Mouse (Mus musculus) heart, embryonic 10.5 days (tissue): ENCODE results near the gene H3f3b. TPM values are rescaled to one million over a fixed set of nuclear protein-coding genes. Genes with fewer than 3 reads are reported as not detected.

Experiments
- DNase-seq: peaks from one replicate; pipeline ENCODE4 v3.0.0-alpha.2; 2017; ENCODE audit warnings: low spot score
- H3K27ac ChIP-seq: fragments of 300-500 bp; sonication (generic); 2 replicates; pipeline ENCODE4 v1.5.1; 2016; ENCODE audit warnings: mild to moderate bottlenecking
- H3K27me3 ChIP-seq: fragments of 300-500 bp; sonication (generic); 2 replicates; pipeline ENCODE4 v1.6.1; 2016; ENCODE audit warnings: mild to moderate bottlenecking; ENCODE audit not compliant: poor library complexity, insufficient read depth, severe bottlenecking
- H3K36me3 ChIP-seq: fragments of 300-500 bp; sonication (generic); 2 replicates; pipeline ENCODE4 v1.6.1; 2016; ENCODE audit warnings: mild to moderate bottlenecking, moderate library complexity
- H3K4me1 ChIP-seq: fragments of 300-500 bp; sonication (generic); 2 replicates; pipeline ENCODE4 v1.6.1; 2016; ENCODE audit warnings: mild to moderate bottlenecking
- H3K4me3 ChIP-seq: fragments of 300-500 bp; sonication (generic); 2 replicates; pipeline ENCODE4 v1.5.1; 2016; ENCODE audit warnings: mild to moderate bottlenecking, moderate library complexity
- H3K9me3 ChIP-seq: fragments of 300-500 bp; sonication (generic); 2 replicates; pipeline ENCODE4 v1.6.1; 2016; ENCODE audit warnings: mild to moderate bottlenecking, moderate library complexity
- WGBS: fragments of 180-500 bp; shearing (Covaris S2); methylation state at CpG from one replicate; pipeline ENCODE4 v1.1.7; 2016; 5-methylcytosine and 5-hydroxymethylcytosine counted together
- polyA plus RNA-seq: library from polyadenylated mRNA; unstranded; fragments of >200 nt; fragmentation: Nextera tagmentation; extraction: Ambion mirVana; gene quantifications from 2 replicates; pipeline ENCODE4 v1.2.1, GENCODE M21; 2016

The H3f3b gene
- polyA plus RNA-seq, 1 experiment from 2014 or later: 1,078 TPM

- Histone ChIP-seq H3K4me3 (peak overlapping the region; percentile 71), H3K4me1 (peaks cover 29% of the 10 kb centered on the region), H3K27ac (peak overlapping the region; percentile 93), H3K27me3 (no peaks in the 10 kb centered on the region), H3K9me3 (no peaks in the 10 kb centered on the region), H3K36me3 (peaks cover 39% of the 10 kb centered on the region)
- WGBS: 20% methylated on average over 14 of the region's 14 CpGs
- DNase-seq: no peak
Measured at GRCm38 (mm10) chr11:116011529-116012261, 16.1 kb downstream of the H3f3b start.

- Histone ChIP-seq H3K9me3 (no peaks in the 10 kb centered on the region), H3K27ac (no peak overlapping the region), H3K4me3 (0 out of 2 replicates have a peak overlapping the region, but pooled peaks have one; percentile 71), H3K36me3 (peaks cover 43% of the 10 kb centered on the region), H3K27me3 (no peaks in the 10 kb centered on the region), H3K4me1 (peaks cover 34% of the 10 kb centered on the region)
- 84% methylated on average over 5 of the region's 5 CpGs for WGBS
- no peak for DNase-seq
Measured at GRCm38 (mm10) chr11:116010948-116011347, 16.8 kb downstream of the H3f3b start.

GRCm38 (mm10) chr11:116010146-116010545, 17.6 kb downstream of the H3f3b start:
- Histone ChIP-seq H3K4me1 (peaks cover 42% of the 10 kb centered on the region), H3K27ac (no peak overlapping the region), H3K36me3 (peaks cover 43% of the 10 kb centered on the region), H3K4me3 (no peak overlapping the region), H3K27me3 (no peaks in the 10 kb centered on the region), H3K9me3 (no peaks in the 10 kb centered on the region)
- 92% methylated on average over 8 of the region's 8 CpGs for WGBS
- no peak for DNase-seq

DNA sequence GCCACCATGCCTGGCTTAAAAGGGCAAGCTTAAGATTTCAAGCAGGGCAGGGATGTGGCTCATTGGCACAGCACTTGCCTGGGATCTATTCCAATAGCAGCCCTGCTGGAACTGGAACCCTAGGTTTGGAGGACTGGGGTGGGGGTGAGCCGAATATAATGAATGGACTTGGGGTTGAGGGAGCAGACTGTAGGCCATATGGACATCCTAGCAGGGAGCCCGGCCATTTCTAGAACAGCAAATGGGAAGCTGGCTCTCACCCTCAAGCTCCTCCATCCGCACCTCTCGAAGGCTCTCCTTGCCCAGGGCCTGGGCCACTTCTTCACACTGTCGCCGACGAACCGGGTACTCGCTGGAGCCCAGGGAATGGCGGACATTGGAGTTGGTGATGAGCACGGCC, 18.1 kb downstream of the H3f3b start:
- no peaks in the 10 kb centered on the region for H3K9me3 ChIP-seq
- 91% methylated on average over 11 of the region's 11 CpGs for WGBS
- no peak overlapping the region for H3K4me3 ChIP-seq
- H3K27me3 ChIP-seq: no peaks in the 10 kb centered on the region
- peaks cover 43% of the 10 kb centered on the region for H3K36me3 ChIP-seq
- no peak for DNase-seq
- H3K4me1 ChIP-seq: peaks cover 47% of the 10 kb centered on the region
- no peak overlapping the region for H3K27ac ChIP-seq

GRCm38 (mm10) chr11:116008832-116009375, 18.9 kb downstream of the H3f3b start:
- Histone ChIP-seq H3K27ac (no peak overlapping the region), H3K36me3 (peaks cover 43% of the 10 kb centered on the region), H3K4me1 (peaks cover 53% of the 10 kb centered on the region), H3K27me3 (no peaks in the 10 kb centered on the region), H3K4me3 (no peak overlapping the region), H3K9me3 (no peaks in the 10 kb centered on the region)
- WGBS: 89% methylated on average over 13 of the region's 13 CpGs
- no peak for DNase-seq

DNA sequence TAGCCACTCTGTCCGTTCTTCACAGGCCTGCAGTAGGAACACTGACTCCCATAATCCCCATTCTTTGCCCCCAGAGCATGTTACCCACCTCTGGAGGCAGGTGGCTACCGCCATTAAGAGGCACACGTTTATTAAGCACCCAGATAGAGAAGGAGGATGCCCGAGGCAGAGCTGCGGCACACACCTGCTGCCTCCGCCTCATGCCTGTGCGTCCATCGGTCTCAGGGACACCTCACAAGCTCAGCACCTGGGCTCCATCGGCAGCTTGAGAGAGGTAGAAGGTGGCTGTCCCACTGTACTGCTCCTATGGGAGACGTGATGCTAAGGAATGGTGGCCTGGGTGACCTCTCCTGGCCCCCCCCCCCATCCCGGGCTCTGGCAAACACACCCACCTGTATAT, 19.4 kb downstream of the H3f3b start:
- H3K4me1 ChIP-seq: peaks cover 53% of the 10 kb centered on the region

DNA sequence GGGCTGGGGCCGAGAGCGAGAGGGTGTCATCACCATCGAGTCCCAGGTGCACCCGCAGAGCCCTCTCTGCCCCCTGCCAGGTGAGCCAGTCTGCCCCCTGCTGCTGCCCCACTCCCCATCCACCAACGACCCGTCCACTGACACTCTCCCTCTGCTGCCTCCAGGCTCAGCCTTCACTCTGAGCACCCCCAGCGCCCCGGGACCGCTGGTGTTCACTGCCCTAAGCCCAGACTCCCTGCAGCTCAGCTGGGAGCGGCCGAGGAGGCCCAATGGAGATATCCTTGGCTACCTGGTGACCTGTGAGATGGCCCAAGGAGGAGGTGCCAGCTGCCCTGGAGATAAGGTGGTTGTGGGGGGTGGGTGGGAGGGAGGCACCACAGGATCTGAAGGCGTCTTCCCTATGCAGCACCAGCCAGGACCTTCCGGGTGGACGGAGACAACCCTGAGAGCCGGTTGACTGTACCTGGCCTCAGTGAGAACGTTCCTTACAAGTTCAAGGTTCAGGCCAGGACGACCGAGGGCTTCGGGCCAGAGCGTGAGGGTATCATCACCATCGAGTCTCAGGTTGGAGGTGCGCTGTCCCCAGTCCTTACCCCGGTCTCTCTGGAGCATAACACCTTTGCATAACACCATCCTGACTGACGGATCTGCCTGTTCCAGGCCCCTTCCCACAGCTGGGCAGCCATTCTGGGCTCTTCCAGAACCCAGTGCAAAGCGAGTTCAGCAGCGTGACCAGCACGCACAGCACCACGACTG, 20.5 kb downstream of the H3f3b start:
- H3K27ac ChIP-seq: no peak overlapping the region

More for the DNA sequence above, 19.4 kb downstream of the H3f3b start:
- 91% methylated on average over 11 of the region's 11 CpGs for WGBS
- Histone ChIP-seq H3K36me3 (peaks cover 43% of the 10 kb centered on the region), H3K27ac (no peak overlapping the region), H3K4me3 (no peak overlapping the region), H3K27me3 (no peaks in the 10 kb centered on the region), H3K9me3 (no peaks in the 10 kb centered on the region)
- no peak for DNase-seq

DNA sequence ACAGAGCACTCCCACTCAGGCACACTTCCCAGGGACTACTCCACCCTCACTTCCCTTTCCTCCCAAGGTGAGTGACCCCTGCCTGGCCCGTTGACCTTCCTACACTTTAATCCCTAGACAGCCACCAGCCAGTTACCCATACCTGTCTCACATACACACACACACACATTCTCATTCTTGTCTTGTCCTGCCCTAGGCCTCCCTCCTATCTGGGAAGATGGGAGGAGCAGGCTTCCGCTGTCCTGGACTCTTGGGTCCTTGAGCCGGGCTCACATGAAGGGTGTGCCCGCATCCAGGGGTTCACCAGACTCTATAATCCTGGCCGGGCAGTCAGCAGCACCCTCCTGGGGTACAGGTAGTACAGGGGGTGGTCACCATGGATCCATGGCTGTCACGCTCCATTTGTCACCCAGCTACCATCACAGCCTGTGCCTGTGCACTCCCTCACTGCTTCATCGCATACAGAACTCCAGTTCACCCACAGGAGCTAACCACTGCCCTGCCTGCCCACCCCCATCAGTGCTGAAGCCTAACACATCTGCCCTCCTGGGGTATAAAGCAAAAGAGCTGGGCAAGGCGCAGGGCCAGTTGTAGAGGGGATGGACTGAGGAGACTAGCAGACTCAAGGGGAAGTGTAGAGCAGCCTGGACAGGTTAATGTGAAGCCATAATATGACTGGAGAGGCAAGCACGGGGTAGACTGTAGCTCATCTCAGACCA, 21.9 kb downstream of the H3f3b start:
- H3K4me3 ChIP-seq: peak overlapping the region; percentile 60; the same call in 1 of the 2 replicates
- H3K9me3 ChIP-seq: no peaks in the 10 kb centered on the region
- H3K36me3 ChIP-seq: peaks cover 43% of the 10 kb centered on the region
- H3K4me1 ChIP-seq: peaks cover 32% of the 10 kb centered on the region
- DNase-seq: no peak
- H3K27ac ChIP-seq: peak overlapping the region; percentile 89
- H3K27me3 ChIP-seq: no peaks in the 10 kb centered on the region; the same call in 1 of the 2 replicates
- 63% methylated on average over 9 of the region's 9 CpGs for WGBS

More for the DNA sequence above, 20.5 kb downstream of the H3f3b start:
- Histone ChIP-seq H3K9me3 (no peaks in the 10 kb centered on the region), H3K27me3 (no peaks in the 10 kb centered on the region), H3K4me3 (no peak overlapping the region), H3K36me3 (peaks cover 43% of the 10 kb centered on the region), H3K4me1 (peaks cover 44% of the 10 kb centered on the region)
- WGBS: 84% methylated on average over 28 of the region's 28 CpGs
- DNase-seq: no peak

DNA sequence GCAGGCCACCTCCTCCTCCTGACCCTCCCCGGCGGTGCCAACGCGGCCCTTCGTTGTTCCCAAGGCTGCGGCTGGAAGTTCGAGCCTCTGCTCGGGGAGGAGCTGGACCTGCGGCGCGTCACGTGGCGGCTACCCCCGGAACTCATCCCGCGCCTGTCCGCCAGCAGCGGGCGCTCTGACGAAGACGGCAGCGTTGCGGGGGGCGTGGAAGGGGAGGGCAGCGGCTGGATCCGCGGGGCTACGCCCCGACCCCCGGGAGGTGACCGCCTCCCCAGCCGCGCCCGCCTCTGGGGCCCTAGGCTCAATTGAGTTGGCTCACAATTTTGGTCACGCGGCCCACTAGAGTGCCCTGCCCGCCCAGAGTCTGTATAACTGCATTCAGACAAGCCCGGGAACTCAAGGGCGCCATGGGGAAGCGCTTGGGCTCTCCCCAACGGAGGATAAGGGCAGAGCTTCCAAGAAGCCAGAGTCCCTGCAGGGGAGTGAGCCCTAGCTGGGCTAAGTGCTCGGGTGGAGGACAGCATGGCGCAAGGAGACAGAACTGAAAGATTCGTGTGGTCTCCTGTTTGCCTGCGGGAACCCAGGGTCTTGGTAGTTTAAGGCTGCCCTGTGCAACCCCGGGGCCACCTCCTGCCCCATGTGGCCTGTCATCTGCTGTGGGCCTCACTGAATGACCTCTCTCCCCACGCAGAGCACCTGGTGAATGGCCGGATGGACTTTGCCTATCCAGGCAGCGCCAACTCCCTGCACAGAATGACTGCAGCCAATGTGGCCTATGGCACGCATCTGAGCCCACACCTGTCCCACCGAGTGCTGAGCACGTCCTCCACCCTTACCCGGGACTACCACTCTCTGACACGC, 22.7 kb downstream of the H3f3b start:
- 5% methylated on average over 54 of the region's 54 CpGs for WGBS
- Histone ChIP-seq H3K4me1 (peaks cover 24% of the 10 kb centered on the region), H3K4me3 (peak overlapping the region; percentile 60), H3K27me3 (peaks cover 7% of the 10 kb centered on the region; the same call in 1 of the 2 replicates), H3K27ac (peak overlapping the region; percentile 89), H3K36me3 (peaks cover 36% of the 10 kb centered on the region), H3K9me3 (no peaks in the 10 kb centered on the region)
- peak; percentile 94 for DNase-seq

DNA sequence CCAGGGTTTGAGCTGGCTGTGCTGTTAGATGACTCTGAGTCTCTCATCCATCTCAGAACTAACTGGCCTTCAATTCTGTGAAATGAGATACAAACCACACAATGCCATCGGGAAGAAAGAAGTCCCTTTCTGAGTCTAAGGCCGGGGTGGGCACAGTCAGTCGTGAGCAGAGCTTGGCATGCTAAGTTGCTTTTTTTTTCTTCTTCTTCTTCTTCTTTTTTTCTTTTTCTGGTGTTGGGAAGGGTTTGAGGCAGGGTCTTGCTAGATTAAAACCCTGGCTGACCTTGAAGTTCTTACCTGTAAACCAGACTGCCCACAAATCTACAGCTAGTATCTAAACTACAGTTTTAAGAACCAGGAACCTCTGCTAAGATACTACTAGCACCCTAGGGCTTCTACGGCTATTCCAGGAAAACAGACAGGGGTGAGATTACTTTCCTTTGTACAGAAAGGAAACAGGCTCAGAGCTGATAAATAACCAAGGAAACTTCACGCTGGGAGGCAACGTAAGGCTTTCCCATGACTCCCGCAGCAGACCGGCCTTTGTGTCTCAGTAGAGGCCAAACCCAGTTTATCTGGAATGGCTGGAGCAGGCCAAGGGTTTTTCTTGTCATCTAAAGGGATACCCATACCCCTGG, 23.5 kb downstream of the H3f3b start:
- DNase-seq: no peak
- WGBS: 28% methylated on average over 8 of the region's 8 CpGs
- peak overlapping the region; percentile 60 for H3K4me3 ChIP-seq
- peaks cover 28% of the 10 kb centered on the region for H3K36me3 ChIP-seq
- peaks cover 12% of the 10 kb centered on the region; the same call in 1 of the 2 replicates for H3K27me3 ChIP-seq
- peaks cover 31% of the 10 kb centered on the region for H3K4me1 ChIP-seq
- H3K27ac ChIP-seq: peak overlapping the region; percentile 89
- no peaks in the 10 kb centered on the region for H3K9me3 ChIP-seq

GRCm38 (mm10) chr11:116002894-116003293, 24.9 kb downstream of the H3f3b start:
- 80% methylated on average over 3 of the region's 3 CpGs for WGBS
- H3K4me3 ChIP-seq: no peak overlapping the region
- no peaks in the 10 kb centered on the region for H3K9me3 ChIP-seq
- no peak for DNase-seq
- peaks cover 15% of the 10 kb centered on the region for H3K36me3 ChIP-seq
- H3K27me3 ChIP-seq: peaks cover 17% of the 10 kb centered on the region; the same call in 1 of the 2 replicates
- H3K4me1 ChIP-seq: peaks cover 36% of the 10 kb centered on the region
- no peak overlapping the region for H3K27ac ChIP-seq
